Mouse (Mus musculus) hindbrain, embryonic 13.5 days (tissue): Measurements from ENCODE around the gene Atp5k. TPM values are rescaled to one million over a fixed set of nuclear protein-coding genes. Genes with fewer than 3 reads are reported as not detected.
A peak's percentile ranks its signal among the peaks of the same experiment; 100 is the strongest.

ENCODE experiments used
- ATAC-seq: fragments of 200-750 bp; cut with Nextera tagmentation; 2 replicates; pipeline ENCODE4 v1.8.0; 2017; ENCODE audit warnings: moderate TSS enrichment; ENCODE audit not compliant: low FRiP score
- H3K27ac ChIP-seq: fragments of 300-500 bp; sonication (generic); 2 replicates; pipeline ENCODE4 v1.5.1; 2015; ENCODE audit warnings: inconsistent platforms, mild to moderate bottlenecking, moderate library complexity
- H3K27me3 ChIP-seq: fragments of 300-500 bp; sonication (generic); 2 replicates; pipeline ENCODE4 v1.6.1; 2015; ENCODE audit warnings: mild to moderate bottlenecking, inconsistent platforms
- H3K36me3 ChIP-seq: fragments of 300-500 bp; sonication (generic); 2 replicates; pipeline ENCODE4 v1.6.1; 2015; ENCODE audit warnings: mild to moderate bottlenecking, inconsistent platforms
- H3K4me1 ChIP-seq: fragments of 300-500 bp; sonication (generic); replicated peaks from 2 replicates; pipeline ENCODE4 v1.6.1; 2015; ENCODE audit warnings: inconsistent platforms
- H3K4me2 ChIP-seq: fragments of 300-500 bp; sonication (generic); 2 replicates; pipeline ENCODE4 v1.6.1; 2015; ENCODE audit warnings: inconsistent platforms, mild to moderate bottlenecking, moderate library complexity
- H3K4me3 ChIP-seq: fragments of 300-500 bp; sonication (generic); 2 replicates; pipeline ENCODE4 v1.5.1; 2015; ENCODE audit warnings: mild to moderate bottlenecking, inconsistent platforms
- H3K9ac ChIP-seq: fragments of 300-500 bp; sonication (generic); 2 replicates; pipeline ENCODE4 v1.6.1; 2015; ENCODE audit warnings: mild to moderate bottlenecking, inconsistent platforms
- H3K9me3 ChIP-seq: fragments of 300-500 bp; sonication (generic); 2 replicates; pipeline ENCODE4 v1.6.1; 2016; ENCODE audit warnings: inconsistent platforms
- WGBS: fragments of 180-500 bp; shearing (Covaris S2); methylation state at CpG from one replicate; pipeline ENCODE4 v1.1.7; 2015; 5-methylcytosine and 5-hydroxymethylcytosine counted together
- polyA plus RNA-seq: library from polyadenylated mRNA; unstranded; fragments of >200 nt; fragmentation: Nextera tagmentation; extraction: Ambion mirVana; gene quantifications from 2 replicates; pipeline ENCODE4 v1.2.1, GENCODE M21; 2015

Gene Atp5k
- 461 and 472 TPM in 2 replicates for polyA plus RNA-seq

DNA sequence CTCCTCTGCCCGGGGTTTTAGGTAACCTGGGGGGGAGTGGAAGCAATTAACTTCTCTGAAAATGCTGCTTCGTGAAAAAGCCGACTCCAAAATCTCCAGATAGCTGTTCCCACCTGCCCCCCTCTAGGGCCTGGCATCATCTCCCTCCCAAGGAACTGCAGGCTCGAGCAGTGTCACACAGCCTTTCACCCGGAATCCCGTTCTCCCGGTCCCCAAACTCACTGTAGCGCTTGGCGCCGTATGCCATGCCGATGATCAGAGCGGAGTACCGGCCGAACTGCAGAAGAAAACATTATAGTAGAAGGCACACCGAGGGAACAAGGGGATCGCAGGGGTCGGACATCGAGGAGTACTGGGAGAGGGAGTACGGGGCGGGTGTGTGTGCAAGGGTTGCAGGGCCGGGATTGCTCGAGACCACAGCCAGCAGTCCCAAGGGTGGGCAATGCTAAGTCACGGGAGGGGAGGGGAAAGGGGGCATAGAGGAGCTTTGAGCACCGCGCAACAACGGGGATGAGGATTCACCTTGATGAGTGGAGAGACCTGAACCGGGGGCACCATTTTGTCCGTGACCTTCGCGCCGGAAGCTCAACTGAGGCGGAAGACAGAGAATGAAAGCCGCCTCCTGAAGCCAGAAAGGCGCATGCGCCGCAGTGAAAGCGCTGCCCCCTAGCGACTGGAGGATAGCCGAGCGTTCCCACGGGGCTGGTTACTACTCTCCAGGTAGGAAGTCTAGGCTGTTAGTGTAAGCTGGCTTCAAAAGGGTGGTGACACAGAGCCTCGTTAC lies at the start of gene Atp5k:
TSS of gene Atp5k (minus strand) at position 645 of the 784 bp plus-strand sequence.
- ATAC-seq = peak; percentile 88
- no peaks in the 10 kb centered on the region for H3K9me3 ChIP-seq
- H3K4me1 ChIP-seq = peaks cover 21% of the 10 kb centered on the region
- peaks cover 35% of the 10 kb centered on the region for H3K36me3 ChIP-seq
- H3K9ac ChIP-seq = peak within 1 kb of the TSS; percentile 94
- H3K27ac ChIP-seq = 0 out of 2 replicates have a peak within 1 kb of the TSS, but pooled peaks have one; percentile 35
- WGBS = under 1% methylated on average over 42 of the region's 42 CpGs
- H3K27me3 ChIP-seq = peaks cover 23% of the 10 kb centered on the region
- H3K4me3 ChIP-seq = peak within 1 kb of the TSS; percentile 92
- peak within 1 kb of the TSS; percentile 95 for H3K4me2 ChIP-seq

DNA sequence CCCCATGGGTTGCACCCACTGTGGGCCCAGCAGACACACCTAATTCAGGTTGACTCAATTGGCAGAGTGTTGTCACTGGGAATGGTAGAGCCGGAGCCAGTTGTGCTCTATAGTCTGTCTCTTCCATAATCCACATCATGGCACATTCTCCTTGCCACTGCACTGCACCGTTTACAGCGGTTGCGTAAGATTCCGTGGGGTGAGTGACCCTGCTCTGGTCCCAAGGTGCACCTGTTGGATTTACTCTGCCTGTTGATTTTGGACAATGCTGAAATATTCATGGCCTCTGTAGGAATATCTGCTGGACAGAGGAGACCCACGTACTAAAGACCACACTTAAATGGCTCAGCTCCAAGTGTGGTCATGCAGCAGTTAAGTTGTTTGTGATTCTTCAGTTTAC lies 48.8 kb upstream of the Atp5k start:
- Histone ChIP-seq H3K4me1 (no peaks in the 10 kb centered on the region), H3K4me3 (no peak overlapping the region), H3K4me2 (no peak overlapping the region), H3K36me3 (peaks cover 60% of the 10 kb centered on the region), H3K27ac (no peak overlapping the region), H3K9ac (no peak overlapping the region), H3K27me3 (no peaks in the 10 kb centered on the region), H3K9me3 (no peaks in the 10 kb centered on the region)
- WGBS = 91% methylated on average over 6 of the region's 6 CpGs
- no peak for ATAC-seq

- Histone ChIP-seq H3K4me2 (no peak overlapping the region), H3K9ac (no peak overlapping the region), H3K27me3 (no peaks in the 10 kb centered on the region), H3K36me3 (peaks cover 82% of the 10 kb centered on the region), H3K4me3 (no peak overlapping the region), H3K4me1 (no peaks in the 10 kb centered on the region), H3K9me3 (no peaks in the 10 kb centered on the region), H3K27ac (no peak overlapping the region)
- 92% methylated on average over 3 of the region's 3 CpGs for WGBS
- no peak for ATAC-seq
These were observed 41.7 kb upstream of the Atp5k start for GRCm38 (mm10) chr5:108475977-108476376.

- 97% methylated on average over 4 of the region's 4 CpGs for WGBS
- Histone ChIP-seq H3K4me3 (no peak overlapping the region), H3K9me3 (no peaks in the 10 kb centered on the region), H3K9ac (no peak overlapping the region), H3K27me3 (no peaks in the 10 kb centered on the region), H3K4me1 (peaks cover 8% of the 10 kb centered on the region; the same call in 1 of the 2 replicates), H3K4me2 (no peak overlapping the region), H3K36me3 (peaks cover 73% of the 10 kb centered on the region), H3K27ac (no peak overlapping the region)
- ATAC-seq = no peak
These were observed 39.5 kb upstream of the Atp5k start for GRCm38 (mm10) chr5:108473737-108474136.

DNA sequence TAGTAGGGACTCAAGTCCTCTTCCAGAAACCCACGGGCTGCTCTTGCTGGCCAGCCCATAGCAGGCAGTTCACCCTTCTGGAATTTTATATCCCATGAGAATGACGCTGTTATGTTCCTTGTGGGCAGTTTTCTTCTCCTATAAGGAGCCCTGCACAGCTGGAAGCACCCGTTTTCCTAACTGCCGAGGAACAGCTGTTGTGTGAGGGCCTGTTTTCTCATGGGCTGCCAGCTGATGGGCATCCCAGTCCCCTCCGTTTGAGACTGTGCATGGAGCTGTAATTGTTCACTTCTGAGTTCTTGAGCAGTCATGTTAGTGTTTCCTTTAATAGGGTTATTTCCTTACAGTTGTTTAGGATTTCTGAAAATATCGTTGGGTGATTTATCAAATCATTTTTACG lies 35.4 kb upstream of the Atp5k start:
- no peaks in the 10 kb centered on the region for H3K27me3 ChIP-seq
- peaks cover 34% of the 10 kb centered on the region for H3K36me3 ChIP-seq
- no peak overlapping the region for H3K4me3 ChIP-seq
- H3K4me2 ChIP-seq = no peak overlapping the region
- ATAC-seq = no peak
- H3K27ac ChIP-seq = no peak overlapping the region
- no peak overlapping the region for H3K9ac ChIP-seq
- 72% methylated on average over 7 of the region's 7 CpGs for WGBS
- peaks cover 32% of the 10 kb centered on the region for H3K4me1 ChIP-seq
- H3K9me3 ChIP-seq = no peaks in the 10 kb centered on the region

- no peak overlapping the region for H3K4me3 ChIP-seq
- no peak for ATAC-seq
- no peak overlapping the region for H3K27ac ChIP-seq
- WGBS = 98% methylated on average over 1 of the region's 1 CpGs
- no peak overlapping the region for H3K4me2 ChIP-seq
- H3K4me1 ChIP-seq = peaks cover 59% of the 10 kb centered on the region
- no peaks in the 10 kb centered on the region for H3K9me3 ChIP-seq
- H3K36me3 ChIP-seq = peaks cover 4% of the 10 kb centered on the region
- no peaks in the 10 kb centered on the region for H3K27me3 ChIP-seq
- no peak overlapping the region for H3K9ac ChIP-seq
These were observed 32.4 kb upstream of the Atp5k start for GRCm38 (mm10) chr5:108466647-108467046.

DNA sequence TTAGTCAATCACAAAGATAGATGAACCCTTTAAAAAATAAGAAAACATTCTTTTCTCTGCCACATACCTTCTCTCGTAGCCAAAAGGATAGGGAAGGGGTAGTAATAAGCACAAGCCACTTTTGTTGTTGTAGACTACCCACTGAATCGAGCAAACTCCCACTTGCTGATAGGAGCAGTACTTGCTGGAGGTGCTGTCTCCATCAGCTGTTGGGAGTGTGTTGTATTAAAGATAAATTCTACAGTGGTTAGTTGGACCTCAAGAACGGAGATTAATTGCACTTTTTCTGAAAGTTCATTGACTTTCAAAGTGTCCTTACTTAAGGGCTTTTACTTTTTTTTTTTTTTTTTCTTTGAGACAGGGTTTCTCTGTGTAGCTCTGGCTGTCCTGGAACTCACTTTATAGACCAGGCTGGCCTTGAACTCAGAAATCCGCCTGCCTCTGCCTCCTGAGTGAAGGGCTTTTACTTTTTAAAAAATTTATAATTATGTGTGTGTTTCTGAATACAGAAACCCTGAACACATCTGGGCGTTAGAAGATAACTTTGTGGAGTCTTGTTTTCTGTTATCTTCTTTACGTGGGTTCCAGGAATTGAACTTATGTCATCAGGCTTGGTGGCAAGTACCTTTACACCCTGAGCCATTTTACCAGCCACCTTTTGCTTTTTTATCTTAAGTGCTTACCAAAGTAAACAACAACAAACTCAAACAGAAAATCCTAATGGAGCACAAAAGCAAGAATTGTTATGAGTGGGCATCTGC lies 31.1 kb upstream of the Atp5k start:
- Histone ChIP-seq H3K4me2 (no peak overlapping the region), H3K27me3 (no peaks in the 10 kb centered on the region), H3K27ac (no peak overlapping the region), H3K4me3 (no peak overlapping the region), H3K9ac (no peak overlapping the region), H3K4me1 (peaks cover 63% of the 10 kb centered on the region), H3K36me3 (no peaks in the 10 kb centered on the region), H3K9me3 (no peaks in the 10 kb centered on the region)
- ATAC-seq = no peak
- 91% methylated on average over 6 of the region's 6 CpGs for WGBS

DNA sequence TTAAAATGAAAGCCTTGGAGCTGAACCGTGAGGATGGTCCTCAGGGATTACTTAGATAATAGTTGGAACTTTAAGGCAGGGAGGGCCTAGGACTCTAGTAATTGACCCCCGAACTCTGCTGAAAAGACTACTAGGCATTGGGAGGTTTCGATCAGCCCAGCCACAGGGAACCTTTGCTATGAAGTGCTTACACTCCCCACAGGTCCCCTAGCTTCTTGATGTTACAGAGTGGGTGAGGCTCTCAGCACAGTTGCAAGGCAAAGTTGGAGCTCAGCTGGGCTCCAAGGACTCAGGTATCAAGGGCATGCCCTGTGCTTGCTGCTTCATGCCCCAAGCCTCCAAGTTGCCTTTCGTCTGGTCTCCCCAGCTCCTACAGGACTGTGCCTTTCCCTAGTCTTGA lies 28.2 kb upstream of the Atp5k start:
- Histone ChIP-seq H3K4me1 (peaks cover 54% of the 10 kb centered on the region), H3K27ac (peak overlapping the region; percentile 91), H3K9ac (peak overlapping the region; percentile 98), H3K27me3 (peaks cover 19% of the 10 kb centered on the region), H3K36me3 (no peaks in the 10 kb centered on the region), H3K9me3 (no peaks in the 10 kb centered on the region), H3K4me2 (peak overlapping the region; percentile 100), H3K4me3 (peak overlapping the region; percentile 92)
- no peak for ATAC-seq
- WGBS = 42% methylated on average over 4 of the region's 4 CpGs

DNA sequence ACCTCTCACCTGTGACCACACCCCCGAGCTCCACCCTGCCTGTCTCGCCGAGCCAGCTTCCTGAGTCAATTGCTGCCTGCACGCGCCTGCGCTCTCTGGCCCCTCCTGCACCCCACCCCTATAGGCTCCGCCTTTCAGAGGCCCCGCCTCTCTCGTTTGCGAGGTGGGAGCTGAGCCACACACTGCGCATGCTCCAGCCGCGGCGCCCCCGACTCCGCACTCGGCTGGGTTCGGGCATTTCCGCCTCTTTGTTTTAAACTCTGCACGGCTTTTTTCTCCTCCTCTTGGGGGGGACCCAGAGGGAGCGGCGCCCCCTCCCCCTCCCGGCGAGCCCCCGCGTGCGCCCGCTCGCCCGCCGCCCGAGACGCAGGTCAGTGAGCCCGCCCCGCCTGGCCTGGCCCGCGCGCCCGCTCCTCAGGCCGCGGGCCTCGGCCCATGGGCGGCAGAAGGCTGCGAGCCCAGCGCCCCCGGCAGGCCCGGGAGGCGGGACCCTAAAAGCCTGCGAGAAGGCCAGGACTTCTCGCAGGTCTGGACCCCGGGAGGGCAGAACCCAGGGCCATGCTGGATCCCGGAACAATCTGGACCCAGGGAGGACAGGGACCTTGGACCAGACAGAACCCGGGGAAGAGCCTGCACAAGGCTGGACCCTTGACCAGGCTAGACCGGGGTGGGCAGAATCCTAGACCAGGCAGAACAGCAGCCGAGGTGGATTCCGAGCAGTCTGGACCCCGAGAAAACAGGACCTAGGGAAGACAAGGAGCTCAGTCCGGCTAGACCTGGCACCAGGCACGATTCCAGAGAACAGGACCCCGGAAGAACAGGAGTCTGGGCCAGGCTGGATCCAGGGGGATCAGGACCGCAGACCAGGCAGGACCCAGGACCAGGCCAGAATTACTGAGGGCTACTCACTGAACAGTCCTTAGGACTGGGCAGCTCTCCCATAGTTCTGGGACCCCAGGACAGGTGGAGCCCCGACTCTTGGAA lies 27.1 kb upstream of the Atp5k start, which contains the start of gene Pcgf3:
TSS of gene Pcgf3 (plus strand) at position 151 of the 984 bp plus-strand sequence.
- H3K4me2 ChIP-seq = peak within 1 kb of the TSS; percentile 100
- H3K27me3 ChIP-seq = peaks cover 22% of the 10 kb centered on the region
- peak within 1 kb of the TSS; percentile 91 for H3K27ac ChIP-seq
- peak; percentile 95 for ATAC-seq
- peak within 1 kb of the TSS; percentile 98 for H3K9ac ChIP-seq
- no peaks in the 10 kb centered on the region for H3K9me3 ChIP-seq
- H3K36me3 ChIP-seq = no peaks in the 10 kb centered on the region
- H3K4me1 ChIP-seq = peaks cover 46% of the 10 kb centered on the region
- peak within 1 kb of the TSS; percentile 92 for H3K4me3 ChIP-seq
- under 1% methylated on average over 55 of the region's 62 CpGs for WGBS

DNA sequence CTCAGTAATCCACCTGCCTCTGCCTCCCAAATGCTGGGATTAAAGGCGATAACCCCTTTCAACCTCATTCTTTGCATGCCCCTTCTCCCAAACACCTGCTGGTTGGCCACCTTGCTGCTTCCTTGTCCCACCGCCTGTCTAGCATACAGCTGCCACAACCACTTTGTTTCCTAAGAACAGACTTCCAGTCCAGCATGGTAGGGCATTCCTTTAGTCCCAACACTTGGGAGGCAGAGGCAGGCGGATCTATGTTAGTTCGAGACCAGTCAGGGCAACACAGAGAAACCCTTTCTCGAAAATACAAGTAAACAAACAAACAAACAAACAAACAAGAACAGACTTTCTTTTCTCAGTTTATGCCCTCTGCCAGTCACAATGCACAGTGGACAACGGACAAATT lies 26.2 kb upstream of the Atp5k start:
- 0 out of 2 replicates have a peak, but pooled peaks have one; percentile 0 for ATAC-seq
- H3K4me2 ChIP-seq = peak overlapping the region; percentile 100
- WGBS = 45% methylated on average over 6 of the region's 6 CpGs

GRCm38 (mm10) chr5:108458706-108459105 lies 24.5 kb upstream of the Atp5k start:
- H3K36me3 ChIP-seq = no peaks in the 10 kb centered on the region
- ATAC-seq = no peak
- H3K9ac ChIP-seq = no peak overlapping the region
- H3K9me3 ChIP-seq = no peaks in the 10 kb centered on the region
- H3K27ac ChIP-seq = no peak overlapping the region
- H3K4me3 ChIP-seq = no peak overlapping the region
- H3K4me1 ChIP-seq = peaks cover 22% of the 10 kb centered on the region
- 78% methylated on average over 2 of the region's 2 CpGs for WGBS
- peaks cover 23% of the 10 kb centered on the region for H3K27me3 ChIP-seq
- H3K4me2 ChIP-seq = no peak overlapping the region

More for the DNA sequence above, 26.2 kb upstream of the Atp5k start:
- no peaks in the 10 kb centered on the region for H3K36me3 ChIP-seq
- H3K9ac ChIP-seq = peak overlapping the region; percentile 65; the same call in 1 of the 2 replicates
- H3K9me3 ChIP-seq = no peaks in the 10 kb centered on the region
- peak overlapping the region; percentile 92 for H3K4me3 ChIP-seq
- H3K4me1 ChIP-seq = peaks cover 37% of the 10 kb centered on the region
- peaks cover 23% of the 10 kb centered on the region for H3K27me3 ChIP-seq
- no peak overlapping the region for H3K27ac ChIP-seq
